Mouse (Mus musculus) forebrain, embryonic 14.5 days (tissue): ENCODE measurements around the gene Pradc1. TPM values are rescaled to one million over a fixed set of nuclear protein-coding genes. Genes with fewer than 3 reads are reported as not detected.

Experiments
- ATAC-seq: fragments of 200-750 bp; cut with Nextera tagmentation; 2 replicates; pipeline ENCODE4 v1.8.0; 2017; ENCODE audit warnings: mild to moderate bottlenecking, moderate library complexity
- DNase-seq: peaks from one replicate; pipeline ENCODE4 v3.0.0-alpha.2; 2015; ENCODE audit warnings: low spot score
- H3K27ac ChIP-seq: fragments of 300-500 bp; sonication (generic); 2 replicates; pipeline ENCODE4 v1.5.1; 2014; ENCODE audit warnings: low read depth, mild to moderate bottlenecking, control low read depth, low read length, moderate library complexity
- H3K27me3 ChIP-seq: fragments of 300-500 bp; sonication (generic); replicated peaks from 2 replicates; pipeline ENCODE4 v1.6.1; 2014; ENCODE audit warnings: low read length, control low read depth, mixed read lengths; ENCODE audit not compliant: control insufficient read depth, insufficient read depth
- H3K36me3 ChIP-seq: fragments of 300-500 bp; sonication (generic); 2 replicates; pipeline ENCODE4 v1.6.1; 2014; ENCODE audit warnings: low read length, control low read depth; ENCODE audit not compliant: control insufficient read depth, insufficient read depth
- H3K4me1 ChIP-seq: fragments of 300-500 bp; sonication (generic); 2 replicates; pipeline ENCODE4 v1.6.1; 2014; ENCODE audit warnings: antibody characterized with exemption, low read length, control low read depth; ENCODE audit not compliant: control insufficient read depth, insufficient read depth
- H3K4me2 ChIP-seq: fragments of 300-500 bp; sonication (generic); 2 replicates; pipeline ENCODE4 v1.6.1; 2014; ENCODE audit warnings: mild to moderate bottlenecking, control low read depth, low read length
- H3K4me3 ChIP-seq: fragments of 300-500 bp; sonication (generic); 2 replicates; pipeline ENCODE4 v1.5.1; 2014; ENCODE audit warnings: low read depth, low read length, control low read depth
- H3K9ac ChIP-seq: fragments of 300-500 bp; sonication (generic); 2 replicates; pipeline ENCODE4 v1.6.1; 2014; ENCODE audit warnings: mild to moderate bottlenecking, low read length, control low read depth, moderate library complexity
- H3K9me3 ChIP-seq: fragments of 300-500 bp; sonication (generic); replicated peaks from 2 replicates; pipeline ENCODE4 v1.6.1; 2016; ENCODE audit warnings: low read length, control low read depth, mixed read lengths; ENCODE audit not compliant: control insufficient read depth
- whole genome bisulfite sequencing: fragments of 180-500 bp; shearing (Covaris S2); extraction: QIAGEN DNeasy Blood & Tissue Kit; methylation state at CpG from one replicate; pipeline ENCODE4 v1.1.7; 2014; 5-methylcytosine and 5-hydroxymethylcytosine counted together
- polyA plus RNA-seq: library from polyadenylated mRNA; unstranded; fragments of >200 nt; fragmentation: Nextera tagmentation; extraction: Ambion mirVana; gene quantifications from 2 replicates; pipeline ENCODE4 v1.2.1, GENCODE M21; 2014

Pradc1 gene
- polyA plus RNA-seq, 1 experiment from 2014 or later: 25.2 TPM

GRCm38 (mm10) chr6:85483843-85484721 lies 32.3 kb upstream of the Pradc1 start:
- Histone ChIP-seq H3K4me2 (peak overlapping the region; percentile 49), H3K27ac (no peak overlapping the region), H3K4me1 (no peaks in the 10 kb centered on the region), H3K4me3 (peak overlapping the region; percentile 29), H3K27me3 (peaks cover 33% of the 10 kb centered on the region), H3K9ac (peak overlapping the region; percentile 25; the same call in 1 of the 2 replicates), H3K9me3 (no peaks in the 10 kb centered on the region), H3K36me3 (no peaks in the 10 kb centered on the region)
- ATAC-seq (no peak), DNase-seq (peak; percentile 52)
- WGBS: 3% methylated on average over 78 of the region's 92 CpGs

DNA sequence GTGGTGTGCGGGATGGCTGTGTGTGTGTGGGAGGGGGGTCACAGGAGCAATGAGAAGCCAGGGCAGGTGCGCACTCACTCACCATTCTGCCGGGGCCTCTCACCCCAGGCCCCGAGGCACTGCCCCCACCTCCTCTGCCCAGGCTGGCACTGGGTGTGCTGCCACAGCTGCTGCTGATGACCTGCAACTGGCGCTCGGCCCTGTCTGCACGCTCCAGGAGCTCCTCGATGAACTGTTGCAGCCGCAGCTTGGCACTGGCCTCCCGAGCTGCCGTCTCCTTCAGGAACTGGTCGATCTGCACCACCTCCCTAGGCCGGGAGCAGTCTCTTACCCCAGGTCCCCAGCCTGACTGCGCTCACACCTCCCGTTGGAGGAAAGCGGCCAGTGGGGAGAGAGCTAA lies 28.9 kb upstream of the Pradc1 start:
- Histone ChIP-seq H3K4me3 (no peak overlapping the region), H3K4me1 (no peaks in the 10 kb centered on the region), H3K27ac (no peak overlapping the region), H3K9me3 (no peaks in the 10 kb centered on the region), H3K4me2 (no peak overlapping the region), H3K9ac (no peak overlapping the region), H3K27me3 (peaks cover 28% of the 10 kb centered on the region), H3K36me3 (no peaks in the 10 kb centered on the region)
- WGBS: 73% methylated on average over 16 of the region's 16 CpGs
- ATAC-seq: no peak
- no peak for DNase-seq

GRCm38 (mm10) chr6:85479979-85480378 lies 28.2 kb upstream of the Pradc1 start:
- 74% methylated on average over 5 of the region's 5 CpGs for WGBS
- ATAC-seq (no peak), DNase-seq (no peak)
- no peak overlapping the region for H3K9ac ChIP-seq
- peaks cover 21% of the 10 kb centered on the region for H3K27me3 ChIP-seq
- no peak overlapping the region for H3K4me2 ChIP-seq
- H3K4me3 ChIP-seq: no peak overlapping the region
- no peak overlapping the region for H3K27ac ChIP-seq
- no peaks in the 10 kb centered on the region for H3K4me1 ChIP-seq
- H3K9me3 ChIP-seq: no peaks in the 10 kb centered on the region
- H3K36me3 ChIP-seq: no peaks in the 10 kb centered on the region; the same call in 1 of the 2 replicates

- H3K4me1 ChIP-seq: no peaks in the 10 kb centered on the region
- peaks cover 5% of the 10 kb centered on the region; the same call in 1 of the 2 replicates for H3K27me3 ChIP-seq
- DNase-seq: no peak
- H3K4me2 ChIP-seq: no peak overlapping the region
- H3K27ac ChIP-seq: no peak overlapping the region
- no peak for ATAC-seq
- H3K36me3 ChIP-seq: no peaks in the 10 kb centered on the region; the same call in 1 of the 2 replicates
- H3K9me3 ChIP-seq: no peaks in the 10 kb centered on the region
- H3K9ac ChIP-seq: no peak overlapping the region
- H3K4me3 ChIP-seq: no peak overlapping the region
- WGBS: 44% methylated on average over 14 of the region's 14 CpGs
Measured at GRCm38 (mm10) chr6:85478416-85478815, 26.6 kb upstream of the Pradc1 start.

- ATAC-seq (0 out of 2 replicates have a peak, but pooled peaks have one; percentile 50), DNase-seq (peak; percentile 23)
- no peak overlapping the region for H3K4me3 ChIP-seq
- WGBS: 37% methylated on average over 10 of the region's 10 CpGs
- no peak overlapping the region for H3K4me2 ChIP-seq
- H3K27me3 ChIP-seq: no peaks in the 10 kb centered on the region
- no peak overlapping the region for H3K27ac ChIP-seq
- no peaks in the 10 kb centered on the region for H3K9me3 ChIP-seq
- H3K9ac ChIP-seq: no peak overlapping the region
- no peaks in the 10 kb centered on the region; the same call in 1 of the 2 replicates for H3K36me3 ChIP-seq
- H3K4me1 ChIP-seq: no peaks in the 10 kb centered on the region
Measured at GRCm38 (mm10) chr6:85477366-85477917, 25.7 kb upstream of the Pradc1 start.

DNA sequence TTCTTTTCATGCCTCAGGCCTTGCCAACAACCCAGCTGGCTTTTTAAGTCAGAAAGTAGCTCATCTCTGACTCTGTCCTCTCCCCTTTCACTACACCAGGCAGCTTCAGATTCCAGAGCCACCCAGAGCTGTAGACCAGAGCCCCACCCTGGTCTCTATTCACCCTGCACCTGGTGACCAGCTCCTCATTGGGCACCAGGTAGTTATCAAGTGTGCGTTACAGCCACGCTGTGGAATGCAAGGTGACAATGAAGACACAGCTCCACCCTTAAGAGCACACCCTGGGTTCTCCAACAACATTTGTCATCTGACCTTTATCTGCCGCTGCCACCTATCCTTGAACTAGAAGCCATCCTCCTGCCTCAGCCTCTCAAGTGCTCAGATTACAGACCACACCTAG lies 23.8 kb upstream of the Pradc1 start:
- no peak for ATAC-seq
- H3K9me3 ChIP-seq: no peaks in the 10 kb centered on the region
- DNase-seq: no peak
- 92% methylated on average over 3 of the region's 3 CpGs for WGBS
- no peaks in the 10 kb centered on the region for H3K27me3 ChIP-seq
- H3K4me3 ChIP-seq: no peak overlapping the region
- H3K4me1 ChIP-seq: no peaks in the 10 kb centered on the region
- no peak overlapping the region for H3K9ac ChIP-seq
- H3K27ac ChIP-seq: no peak overlapping the region
- no peak overlapping the region for H3K4me2 ChIP-seq
- no peaks in the 10 kb centered on the region; the same call in 1 of the 2 replicates for H3K36me3 ChIP-seq

GRCm38 (mm10) chr6:85472542-85472941 lies 20.8 kb upstream of the Pradc1 start:
- ATAC-seq (no peak), DNase-seq (no peak)
- Histone ChIP-seq H3K36me3 (peaks cover 27% of the 10 kb centered on the region), H3K4me3 (no peak overlapping the region), H3K27me3 (no peaks in the 10 kb centered on the region), H3K4me1 (no peaks in the 10 kb centered on the region), H3K4me2 (no peak overlapping the region), H3K27ac (no peak overlapping the region), H3K9me3 (no peaks in the 10 kb centered on the region), H3K9ac (no peak overlapping the region)
- WGBS: 58% methylated on average over 5 of the region's 5 CpGs

DNA sequence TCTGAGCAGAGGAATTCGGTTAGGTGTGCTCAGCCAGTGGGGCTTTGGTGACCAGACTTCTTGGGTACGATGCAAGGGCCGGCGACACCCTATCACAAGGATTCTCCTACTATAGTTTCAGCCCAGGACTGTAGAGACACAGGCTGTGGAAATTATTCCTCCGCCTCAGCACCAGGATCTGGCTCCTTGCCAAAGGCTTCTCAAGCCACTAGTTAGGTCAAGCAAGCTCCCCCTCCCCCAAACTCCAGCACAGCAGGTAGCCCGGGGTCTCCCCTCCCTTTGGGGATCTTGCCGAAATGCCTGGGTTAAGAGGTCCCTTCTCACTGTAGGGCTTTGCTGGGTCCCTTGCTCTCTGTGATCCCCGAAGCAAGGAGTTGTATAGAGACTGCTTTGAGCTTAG lies 20.2 kb upstream of the Pradc1 start:
- H3K27ac ChIP-seq: no peak overlapping the region
- no peaks in the 10 kb centered on the region for H3K27me3 ChIP-seq
- peaks cover 32% of the 10 kb centered on the region for H3K36me3 ChIP-seq
- DNase-seq (peak; percentile 30), ATAC-seq (no peak)
- no peaks in the 10 kb centered on the region for H3K9me3 ChIP-seq
- 62% methylated on average over 8 of the region's 8 CpGs for WGBS
- no peaks in the 10 kb centered on the region for H3K4me1 ChIP-seq
- H3K4me3 ChIP-seq: no peak overlapping the region
- no peak overlapping the region for H3K9ac ChIP-seq
- H3K4me2 ChIP-seq: no peak overlapping the region
